Mouse (Mus musculus): ENCODE results near the gene Pax1.

The Pax1 gene

GRCm38 (mm10) chr2:147372947-147373666 is 11.4 kb downstream of the Pax1 start:
- DNase-seq (ENCODE audit: low spot score in 2 of 2) = no peak

GRCm38 (mm10) chr2:147373667-147374007 is 11.9 kb downstream of the Pax1 start:
- no peak for DNase-seq (ENCODE audit: low spot score in 2 of 2)

GRCm38 (mm10) chr2:147374245-147374644 is 12.5 kb downstream of the Pax1 start:
- DNase-seq (ENCODE audit: low spot score in 2 of 2) = no peak

- no peak for DNase-seq (ENCODE audit: low spot score in 2 of 2)
Observed at GRCm38 (mm10) chr2:147375019-147375715, 13.4 kb downstream of the Pax1 start.

- peak; percentile 70 to 79 for DNase-seq (ENCODE audit: low spot score in 2 of 2)
Observed at GRCm38 (mm10) chr2:147378934-147379333, 17.2 kb downstream of the Pax1 start.

GRCm38 (mm10) chr2:147383373-147383772 is 21.6 kb downstream of the Pax1 start:
- no peak for DNase-seq (ENCODE audit: low spot score in 2 of 2)

GRCm38 (mm10) chr2:147386949-147387348 is 25.2 kb downstream of the Pax1 start:
- no peak for DNase-seq (ENCODE audit: low spot score in 2 of 2)

- no peak for DNase-seq (ENCODE audit: low spot score in 2 of 2)
Observed at GRCm38 (mm10) chr2:147409323-147409722, 47.6 kb downstream of the Pax1 start.

- DNase-seq (ENCODE audit: low spot score in 2 of 2) = no peak
Observed at GRCm38 (mm10) chr2:147415037-147415436, 53.3 kb downstream of the Pax1 start.

- DNase-seq (ENCODE audit: low spot score in 2 of 2) = no peak
Observed at GRCm38 (mm10) chr2:147424582-147425255, 63.0 kb downstream of the Pax1 start.

- no peak for DNase-seq (ENCODE audit: low spot score in 2 of 2)
Observed at GRCm38 (mm10) chr2:147429607-147430356, 68.1 kb downstream of the Pax1 start.

GRCm38 (mm10) chr2:147433120-147433519 is 71.4 kb downstream of the Pax1 start:
- DNase-seq (ENCODE audit: low spot score in 2 of 2) = peak; percentile 9 to 33
